Mouse (Mus musculus) kidney, adult 18-20 months (tissue): ENCODE measurements around the gene Commd1.
A peak's percentile ranks its signal among the peaks of the same experiment; 100 is the strongest.

Experiments used
- DNase-seq: peaks from one replicate; pipeline ENCODE4 v3.0.0; 2021

The Commd1 gene

GRCm38 (mm10) chr11:22857705-22858440 is 124.3 kb downstream of the Commd1 start:
- DNase-seq = peak; percentile 69

- no peak for DNase-seq
Measured at GRCm38 (mm10) chr11:22857106-22857704, 125.0 kb downstream of the Commd1 start.

GRCm38 (mm10) chr11:22856371-22856965 is 125.7 kb downstream of the Commd1 start:
- DNase-seq = no peak

DNA sequence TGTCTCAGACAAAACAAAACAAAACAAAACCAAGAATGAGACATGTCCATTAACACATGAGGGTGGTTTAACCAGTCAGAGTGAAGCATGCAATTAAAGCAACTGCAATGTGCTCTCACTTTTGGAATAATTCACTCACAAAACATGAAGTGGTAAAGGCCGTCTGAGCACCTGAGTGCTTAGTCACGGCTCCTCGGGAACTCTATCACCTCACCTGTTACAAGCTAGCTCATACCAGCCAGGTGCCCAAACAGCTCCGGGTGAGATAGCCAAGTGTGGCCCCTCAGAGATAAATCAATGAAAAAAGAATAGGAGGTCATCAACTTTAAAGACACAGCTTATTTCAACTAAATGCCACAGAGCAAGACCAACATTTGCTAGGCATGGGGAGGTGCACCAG is 127.6 kb downstream of the Commd1 start:
- no peak for DNase-seq

- DNase-seq = no peak
Measured at GRCm38 (mm10) chr11:22853477-22854157, 128.6 kb downstream of the Commd1 start.

GRCm38 (mm10) chr11:22852510-22852909 is 129.7 kb downstream of the Commd1 start:
- no peak for DNase-seq

DNA sequence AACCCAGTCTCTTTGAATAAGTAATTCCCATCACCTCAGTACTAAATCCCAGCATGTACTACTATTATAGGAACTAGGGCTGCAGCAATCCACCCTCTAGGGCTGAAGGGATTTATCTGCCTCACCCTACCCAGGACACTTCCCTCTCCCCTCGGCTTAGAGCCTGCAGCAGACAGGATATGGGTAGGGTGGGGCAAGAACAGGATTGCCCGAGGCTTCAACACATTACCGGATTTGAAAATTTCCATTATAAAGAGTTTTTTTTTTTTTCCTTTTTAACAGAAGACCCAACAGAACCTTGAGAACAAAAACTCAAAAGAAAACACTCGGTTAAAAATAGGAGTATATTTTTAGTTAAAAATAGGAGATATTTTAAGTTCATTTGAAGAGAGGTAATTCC is 130.8 kb downstream of the Commd1 start:
- DNase-seq = no peak

- DNase-seq = peak; percentile 68
Measured at GRCm38 (mm10) chr11:22850077-22850476, 132.1 kb downstream of the Commd1 start.

- no peak for DNase-seq
Measured at GRCm38 (mm10) chr11:22848649-22849195, 133.5 kb downstream of the Commd1 start.

DNA sequence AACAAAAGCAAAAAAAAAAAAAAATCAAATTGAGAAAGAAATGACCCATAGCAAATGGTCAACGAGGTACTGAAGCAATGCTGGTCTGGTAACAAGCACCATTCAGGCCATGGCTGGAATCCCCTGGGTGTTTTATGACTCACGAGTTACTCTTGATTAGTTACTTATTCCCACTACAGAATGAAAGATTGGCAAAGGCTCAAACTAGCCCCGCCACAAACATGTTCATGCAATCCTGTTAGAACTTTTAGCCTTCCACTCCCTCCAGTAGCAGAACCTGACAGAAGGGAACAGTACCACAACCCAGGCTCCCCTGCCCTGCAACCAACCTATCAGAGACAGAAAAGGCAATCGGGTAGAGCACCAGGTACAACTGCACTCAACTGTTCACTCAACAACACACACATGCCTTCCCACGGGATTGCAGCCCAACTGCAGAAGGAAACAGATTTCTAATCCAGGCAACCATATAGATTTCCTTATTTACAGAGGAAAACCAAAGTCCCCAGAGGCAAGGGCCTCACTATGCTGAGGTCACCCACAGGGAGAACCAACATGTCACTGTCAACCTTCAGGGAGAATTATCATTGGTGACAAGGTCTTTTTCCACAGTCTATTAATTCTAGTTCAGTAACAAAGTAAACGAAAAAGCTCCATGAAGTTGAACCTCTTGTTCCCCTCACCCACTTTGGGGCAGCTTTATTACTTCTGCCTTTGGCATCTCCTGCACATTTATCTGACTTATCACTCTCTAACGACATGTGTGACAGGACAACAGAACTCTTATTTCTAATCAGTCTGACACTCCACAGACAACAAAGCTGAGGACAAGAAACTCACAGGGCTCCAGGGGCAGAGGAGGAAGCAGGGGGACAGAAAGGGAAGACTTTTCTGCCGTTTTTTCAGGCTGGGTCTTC is 134.2 kb downstream of the Commd1 start:
- peak; percentile 75 for DNase-seq

DNA sequence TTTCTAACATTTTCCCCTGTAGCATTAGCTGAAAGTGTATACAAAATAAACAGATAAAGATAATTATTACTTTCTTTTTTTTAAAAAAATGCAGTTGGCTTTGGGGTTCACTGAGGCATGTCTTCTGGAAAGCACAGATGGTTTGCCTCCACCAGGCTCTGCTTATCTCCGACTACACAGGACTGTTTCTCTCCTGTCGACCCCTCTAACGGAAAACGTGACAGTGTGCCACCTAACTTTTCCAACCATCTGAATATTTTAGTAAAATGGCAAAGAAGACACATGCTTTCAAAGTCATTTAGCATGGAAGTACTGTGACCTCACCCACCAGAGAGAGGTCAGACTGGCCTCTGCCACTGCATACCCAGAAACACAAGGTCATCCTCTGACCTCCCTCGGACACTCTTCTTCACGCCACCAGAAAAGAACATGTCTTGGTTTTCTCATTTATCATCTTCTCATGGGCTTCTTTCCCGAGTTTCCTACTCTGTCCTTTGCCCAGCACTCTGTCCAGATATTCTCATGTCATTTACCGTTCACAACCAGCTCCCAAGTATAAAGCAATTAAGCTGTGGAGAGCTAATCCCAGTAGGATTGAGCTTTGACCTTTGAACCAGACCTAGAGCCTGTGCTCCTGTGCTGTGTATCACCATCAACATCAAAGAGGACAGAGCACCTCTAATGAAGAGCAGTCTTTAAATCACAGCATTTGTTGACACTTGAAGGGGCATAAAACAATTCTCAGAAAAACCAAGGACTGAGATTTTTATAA is 135.0 kb downstream of the Commd1 start:
- no peak for DNase-seq
